ENCODE assay signal across 9 mouse cellular contexts in genomic region chr1:57849916-57850315, GRCm38 (mm10).
DNase-seq lines count a peak whose midpoint lies in the region; ATAC-seq and TF ChIP-seq lines count a peak whose summit lies in the region.
"Had no signal": no experiment of that assay in that cellular context is flagged by ENCODE, and none has a peak within 500 bp of the region (broad histone marks: within the 10 kb centered on the region; RNA-seq: fewer than 3 reads in every experiment).

No protein-coding gene starts in this region.

- no peak for TF ChIP-seq CTCF in cerebellum, adult 2 months (IDR thresholded peaks at IDR 0.05; ENCODE audit: borderline replicate concordance, insufficient read depth, low read depth, low read length)

- H3K9me3 ChIP-seq in forebrain, embryonic 14.5 days (replicated peaks; ENCODE audit: control insufficient read depth, low read length): no peaks in the 10 kb centered on the region
- H3K9me3 ChIP-seq in forebrain, embryonic 15.5 days: no peaks in the 10 kb centered on the region
- no peaks in the 10 kb centered on the region for H3K9me3 ChIP-seq in midbrain, embryonic 10.5 days (replicated peaks)
- H3K9me3 ChIP-seq in midbrain, embryonic 15.5 days: no peaks in the 10 kb centered on the region
- H3K9me3 ChIP-seq: embryonic facial prominence, embryonic 12.5 days had no signal

- no peak for TF ChIP-seq POLR2A in myocyte (IDR thresholded peaks at IDR 0.05; ENCODE audit: insufficient read length, low read depth)
- no peak for TF ChIP-seq POLR2A in cerebellum, adult 2 months (IDR thresholded peaks at IDR 0.05; ENCODE audit: borderline replicate concordance, insufficient read depth, low read length)

- no peak for ATAC-seq in forebrain, embryonic 14.5 days
- no peak for ATAC-seq in forebrain, embryonic 15.5 days (replicated peaks)
- ATAC-seq in midbrain, embryonic 15.5 days (replicated peaks): no peak

- no peaks in the 10 kb centered on the region for H3K79me2 ChIP-seq in myocyte (ENCODE audit: control insufficient read depth, insufficient read depth)

- no peak overlapping the region for H3ac ChIP-seq in myocyte (ENCODE audit: control insufficient read depth, insufficient read length)

- no peak overlapping the region for H3K27ac ChIP-seq in forebrain, embryonic 14.5 days (ENCODE audit: low read depth, low read length)
- H3K27ac ChIP-seq in forebrain, embryonic 15.5 days (replicated peaks): no peak overlapping the region
- H3K27ac ChIP-seq in midbrain, embryonic 10.5 days (replicated peaks): peak overlapping the region; percentile 19; the same call in 1 of the 2 replicates
- H3K27ac ChIP-seq in midbrain, embryonic 15.5 days: no peak overlapping the region
- H3K27ac ChIP-seq in cerebellum, adult 2 months (ENCODE audit: insufficient read depth, low read length): no peak overlapping the region
- H3K27ac ChIP-seq: embryonic facial prominence, embryonic 12.5 days had no signal

- WGBS in forebrain, embryonic 14.5 days: 72% methylated on average over 3 of the region's 3 CpGs
- 58% methylated on average over 3 of the region's 3 CpGs for WGBS in forebrain, embryonic 15.5 days
- WGBS in midbrain, embryonic 10.5 days: 61% methylated on average over 3 of the region's 3 CpGs
- WGBS in midbrain, embryonic 15.5 days: 46% methylated on average over 3 of the region's 3 CpGs
- WGBS in cerebellum, adult 2 months: 27% methylated on average over 3 of the region's 3 CpGs

- H3K4me1 ChIP-seq in forebrain, embryonic 14.5 days (ENCODE audit: control insufficient read depth, insufficient read depth, low read length): peaks cover 21% of the 10 kb centered on the region
- H3K4me1 ChIP-seq in forebrain, embryonic 15.5 days: peaks cover 30% of the 10 kb centered on the region
- peaks cover 65% of the 10 kb centered on the region for H3K4me1 ChIP-seq in midbrain, embryonic 10.5 days
- H3K4me1 ChIP-seq in midbrain, embryonic 15.5 days: peaks cover 25% of the 10 kb centered on the region
- H3K4me1 ChIP-seq in cerebellum, adult 2 months (ENCODE audit: control insufficient read depth, insufficient read depth, low read length): no peaks in the 10 kb centered on the region; the same call in 1 of the 2 replicates

- DNase-seq in forebrain, embryonic 14.5 days (ENCODE audit: low spot score): peak; percentile 47
- no peak for DNase-seq in midbrain, embryonic 10.5 days (ENCODE audit: low spot score)
- DNase-seq in heart, postnatal 4 days: peak; percentile 16
- no peak for DNase-seq in cerebellum, adult 2 months
- DNase-seq in thymus, postnatal 36 days: no peak

- H3K36me3 ChIP-seq in forebrain, embryonic 14.5 days (ENCODE audit: control insufficient read depth, insufficient read depth, low read length): no peaks in the 10 kb centered on the region
- H3K36me3 ChIP-seq in forebrain, embryonic 15.5 days: no peaks in the 10 kb centered on the region
- no peaks in the 10 kb centered on the region for H3K36me3 ChIP-seq in midbrain, embryonic 10.5 days
- no peaks in the 10 kb centered on the region for H3K36me3 ChIP-seq in midbrain, embryonic 15.5 days (replicated peaks)
- no peaks in the 10 kb centered on the region for H3K36me3 ChIP-seq in myocyte (ENCODE audit: control insufficient read depth, insufficient read depth)

- H3K9ac ChIP-seq in forebrain, embryonic 14.5 days (ENCODE audit: low read length): no peak overlapping the region
- no peak overlapping the region for H3K9ac ChIP-seq in forebrain, embryonic 15.5 days (replicated peaks)
- no peak overlapping the region for H3K9ac ChIP-seq in midbrain, embryonic 15.5 days
- H3K9ac ChIP-seq: embryonic facial prominence, embryonic 12.5 days had no signal

- no peaks in the 10 kb centered on the region for H3K27me3 ChIP-seq in forebrain, embryonic 14.5 days (replicated peaks; ENCODE audit: control insufficient read depth, insufficient read depth, low read length)
- no peaks in the 10 kb centered on the region for H3K27me3 ChIP-seq in forebrain, embryonic 15.5 days
- H3K27me3 ChIP-seq in midbrain, embryonic 10.5 days (ENCODE audit: low read depth, poor library complexity, severe bottlenecking): peaks cover 13% of the 10 kb centered on the region; the same call in 1 of the 2 replicates
- H3K27me3 ChIP-seq in midbrain, embryonic 15.5 days (replicated peaks): no peaks in the 10 kb centered on the region
- no peaks in the 10 kb centered on the region for H3K27me3 ChIP-seq in myocyte (ENCODE audit: control insufficient read depth, insufficient read depth, insufficient read length)
- no peaks in the 10 kb centered on the region for H3K27me3 ChIP-seq in cerebellum, adult 2 months (ENCODE audit: control insufficient read depth, insufficient read depth, low read length)
- H3K27me3 ChIP-seq: embryonic facial prominence, embryonic 12.5 days had no signal

- H3K4me2 ChIP-seq in forebrain, embryonic 14.5 days (ENCODE audit: low read length): no peak overlapping the region
- no peak overlapping the region for H3K4me2 ChIP-seq in forebrain, embryonic 15.5 days (replicated peaks)
- H3K4me2 ChIP-seq in midbrain, embryonic 15.5 days: no peak overlapping the region
- peak overlapping the region; percentile 67 for H3K4me2 ChIP-seq in myocyte (ENCODE audit: low read depth)
- H3K4me2 ChIP-seq: embryonic facial prominence, embryonic 12.5 days had no signal

- no peak overlapping the region for H3K4me3 ChIP-seq in forebrain, embryonic 14.5 days (ENCODE audit: low read depth, low read length)
- no peak overlapping the region for H3K4me3 ChIP-seq in forebrain, embryonic 15.5 days
- H3K4me3 ChIP-seq in midbrain, embryonic 10.5 days: no peak overlapping the region
- no peak overlapping the region for H3K4me3 ChIP-seq in midbrain, embryonic 15.5 days
- no peak overlapping the region for H3K4me3 ChIP-seq in myocyte
- no peak overlapping the region for H3K4me3 ChIP-seq in cerebellum, adult 2 months (replicated peaks; ENCODE audit: insufficient read depth, low read depth, low read length)
- H3K4me3 ChIP-seq: embryonic facial prominence, embryonic 12.5 days had no signal

TF ChIP-seq in myocyte, 11 proteins besides CTCF, POLR2A, EP300 and RAD21:
- no peak for TF ChIP-seq TCF3 (IDR thresholded peaks at IDR 0.05; ENCODE audit: insufficient read length, low read depth)
- no peak for TF ChIP-seq POLR2AphosphoS2 (IDR thresholded peaks at IDR 0.05; ENCODE audit: insufficient read length, low read depth)
- TF ChIP-seq E2F4 (IDR thresholded peaks at IDR 0.05; ENCODE audit: insufficient read depth): no peak
- TF ChIP-seq MYOD1 (IDR thresholded peaks at IDR 0.05; ENCODE audit: control insufficient read depth in 1 of 3, insufficient read length in 2 of 3, low read depth in 2 of 3): no peak
- no peak for TF ChIP-seq MYOG (IDR thresholded peaks at IDR 0.05; ENCODE audit: control insufficient read depth in 1 of 3, insufficient read depth in 1 of 3, insufficient read length in 2 of 3, low read depth in 2 of 3)
- TF ChIP-seq CEBPB (IDR thresholded peaks at IDR 0.05; ENCODE audit: insufficient read depth, poor library complexity, severe bottlenecking): no peak
- TF ChIP-seq SRF (IDR thresholded peaks at IDR 0.05; ENCODE audit: control insufficient read depth, insufficient read length, low read depth): no peak
- no peak for TF ChIP-seq USF1 (IDR thresholded peaks at IDR 0.05; ENCODE audit: low read depth)
- no peak for TF ChIP-seq MAX (IDR thresholded peaks at IDR 0.05; ENCODE audit: low read depth)
- TF ChIP-seq TCF12 (IDR thresholded peaks at IDR 0.05; ENCODE audit: insufficient read depth, poor library complexity, severe bottlenecking): no peak
- no peak for TF ChIP-seq REST (IDR thresholded peaks at IDR 0.05; ENCODE audit: insufficient read depth, insufficient read length)

Comparison
In these comparisons a context has a peak if more than half of its experiments do, and no peak if none do; other contexts are left out.
1. DNase-seq: peak in forebrain, embryonic 14.5 days (single experiment) and heart, postnatal 4 days (single experiment); none in midbrain, embryonic 10.5 days (single experiment), cerebellum, adult 2 months (0 of 2) and thymus, postnatal 36 days (0 of 2).